Mouse (Mus musculus) urinary bladder, postnatal 36 days (tissue): Measurements from ENCODE around the gene Il9r.
"Not testable (repeated sequence)": the region's sequence is repeated elsewhere in the genome, so short reads cannot be mapped to it uniquely, and the experiment has no call there.

Experiments used
- DNase-seq, 2 experiments: peaks; one replicate each; pipeline ENCODE4 v3.0.0; 2022; ENCODE audit warnings: low spot score in 2 of 2, mixed read lengths in 1 of 2

Il9r gene

DNA sequence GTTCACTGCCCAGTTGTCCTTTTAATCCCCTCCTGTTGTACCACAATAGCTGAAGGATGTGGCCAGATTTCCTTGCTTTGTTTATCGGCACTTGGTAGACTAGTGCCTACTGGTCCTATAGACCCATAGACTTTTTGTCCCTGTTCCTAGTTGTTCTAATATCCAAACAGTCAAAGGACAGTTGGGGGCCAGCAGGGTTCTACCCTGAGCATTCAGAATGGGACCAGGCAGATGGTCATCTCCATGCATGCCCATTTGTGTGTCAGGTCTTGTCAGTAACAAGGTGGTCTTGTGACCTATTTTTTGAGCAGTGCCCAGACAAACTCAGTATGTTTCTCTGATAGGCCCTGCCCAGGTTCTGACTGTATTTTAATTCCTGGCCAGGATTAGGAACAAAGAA, 27.0 kb upstream of the Il9r start:
- no peak for DNase-seq

DNA sequence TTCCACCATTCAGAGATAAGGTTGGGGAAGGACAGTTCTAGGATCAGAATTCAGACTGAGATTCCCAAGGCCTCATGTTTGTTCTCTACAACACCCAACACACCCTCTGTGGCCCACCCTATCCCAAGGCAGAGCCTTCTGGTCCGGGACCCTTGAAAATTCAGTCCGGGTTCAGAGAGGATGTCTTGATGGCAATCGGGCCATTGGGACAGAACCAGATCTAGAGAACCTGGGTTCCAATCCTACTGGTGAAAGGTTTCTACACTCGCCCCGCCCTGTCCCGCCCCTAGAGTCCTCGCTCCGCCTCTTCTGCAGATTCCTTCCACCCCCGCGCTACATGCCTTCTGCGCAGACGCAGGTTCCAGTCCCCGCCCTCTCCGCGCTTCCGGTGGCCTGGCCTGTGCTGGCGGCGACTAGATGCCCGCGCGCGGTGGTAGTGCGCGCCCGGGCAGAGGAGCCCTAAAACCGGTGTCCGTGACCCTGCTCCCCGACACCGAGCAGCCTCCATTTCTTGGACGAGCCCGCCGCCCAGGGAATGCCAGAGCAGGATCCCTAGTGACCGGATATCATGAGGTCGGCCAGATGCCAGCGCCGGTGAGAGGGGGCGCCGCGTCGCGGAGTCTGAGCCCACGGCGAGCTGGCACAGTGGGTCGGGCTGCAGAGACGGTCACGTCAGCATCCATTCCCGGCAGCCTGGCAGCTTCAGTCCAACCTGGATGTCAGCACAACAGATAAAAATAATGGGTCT, 26.2 kb upstream of the Il9r start, which contains the start of gene Mpg:
Mpg (plus strand) TSS at position 382 of the 748 bp plus-strand sequence.
- DNase-seq = peak; percentile 81 to 89

DNA sequence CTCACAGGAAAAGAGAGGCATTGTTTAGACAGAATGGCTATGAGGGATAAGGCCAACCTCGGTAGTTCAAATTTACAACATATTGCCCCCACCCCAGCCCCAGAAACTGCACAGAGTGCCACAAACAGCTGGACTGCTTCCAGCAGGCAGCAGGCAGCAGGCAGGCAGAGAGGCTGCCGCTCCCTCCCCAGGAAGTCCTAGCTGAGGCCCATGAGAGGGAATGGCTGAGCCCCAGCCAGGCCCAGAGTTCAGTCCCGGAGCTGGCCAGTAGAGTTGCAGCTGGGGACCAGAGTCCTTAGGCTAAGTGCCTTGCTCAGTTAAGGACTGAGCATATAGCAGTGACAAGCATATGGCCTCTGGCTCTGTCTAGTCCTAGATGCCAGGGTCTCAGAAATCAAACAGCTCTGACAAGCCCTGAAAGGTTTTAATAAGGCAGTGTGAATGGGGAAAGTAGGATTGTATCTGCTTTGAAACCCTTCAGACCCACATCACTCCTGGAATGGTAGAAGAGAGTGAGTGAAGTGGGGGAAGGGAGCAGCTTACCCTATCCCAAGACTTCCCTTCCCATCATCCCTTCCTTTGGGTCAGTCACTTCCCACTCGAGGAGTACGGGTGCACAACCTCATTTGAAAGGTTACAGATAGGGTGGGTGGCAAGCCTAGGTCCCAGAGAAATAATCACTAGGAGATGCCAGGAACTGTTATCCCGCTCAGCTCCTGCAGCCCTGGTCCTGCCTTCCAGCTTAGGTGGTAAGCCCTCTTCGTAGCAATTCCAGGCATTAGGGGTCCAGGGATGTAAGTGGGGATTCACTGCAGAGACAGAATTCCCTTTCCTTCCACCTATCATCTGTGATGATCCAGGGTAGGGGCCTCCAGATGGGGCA, 25.4 kb upstream of the Il9r start:
- peak in 1 of 2 experiments; percentile 28 for DNase-seq

DNA sequence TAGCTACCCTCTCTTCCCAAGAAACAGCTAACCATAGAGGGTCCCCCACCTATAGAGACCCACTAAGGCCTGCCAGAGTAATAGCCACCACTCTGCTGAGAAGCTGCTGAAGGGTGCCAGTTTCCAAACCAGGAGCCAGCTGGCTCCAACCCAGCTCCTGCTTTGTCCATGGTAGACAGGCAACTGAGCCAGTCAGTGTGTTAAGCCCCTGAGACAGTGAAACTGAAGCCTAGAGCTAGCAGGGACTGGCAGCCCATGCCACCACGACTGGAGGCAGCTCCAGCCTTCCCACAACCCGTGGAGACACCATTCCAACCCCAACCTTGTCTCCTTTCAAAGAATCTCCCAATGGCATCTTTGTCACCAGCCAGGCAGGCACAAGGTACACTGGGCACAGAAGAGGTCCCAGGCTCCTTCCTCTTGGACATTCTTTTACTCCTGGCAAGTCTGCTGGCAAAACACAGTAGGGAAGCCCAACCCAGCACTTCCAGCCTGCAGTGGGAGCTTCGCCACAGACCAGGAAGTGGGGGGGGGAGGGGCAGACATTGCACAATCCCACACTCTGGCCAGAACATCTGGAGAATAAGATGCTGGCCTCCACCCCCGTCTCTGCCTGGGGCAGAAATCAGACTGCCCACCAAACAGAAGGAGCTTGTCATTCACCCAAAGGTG, 24.5 kb upstream of the Il9r start:
- DNase-seq = peak; percentile 79 to 88

- no peak for DNase-seq
Observed at GRCm38 (mm10) chr11:32223297-32223967, 23.4 kb upstream of the Il9r start.

DNA sequence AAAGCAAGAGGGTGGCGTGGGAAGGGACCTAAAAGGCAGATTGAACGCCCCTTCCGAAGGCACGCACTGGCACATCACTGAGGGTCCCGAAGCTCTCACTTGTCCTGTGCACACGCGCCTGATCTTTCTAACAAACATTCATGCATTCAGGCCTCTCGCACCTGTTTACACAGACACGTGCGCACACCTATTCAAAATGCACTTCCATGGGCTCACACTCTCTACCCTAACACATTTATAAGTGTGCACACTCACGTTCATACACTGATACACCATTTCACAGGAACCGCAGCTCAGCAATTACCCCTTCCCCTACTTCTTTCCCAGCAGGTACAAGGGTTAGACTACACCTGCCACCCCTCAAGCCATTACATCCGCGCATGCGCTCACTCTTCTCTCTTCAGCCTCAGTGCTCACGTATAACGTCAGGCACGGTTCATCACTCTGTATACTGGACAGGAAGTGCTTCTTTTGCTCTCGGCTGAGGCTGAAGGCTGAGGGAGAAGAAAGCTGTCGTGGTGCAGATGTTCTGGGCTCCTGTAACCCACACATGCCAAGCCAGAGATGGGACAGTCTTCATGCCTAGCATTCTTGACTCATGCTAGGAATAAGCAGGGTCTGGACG, 22.6 kb upstream of the Il9r start:
- no peak for DNase-seq

DNA sequence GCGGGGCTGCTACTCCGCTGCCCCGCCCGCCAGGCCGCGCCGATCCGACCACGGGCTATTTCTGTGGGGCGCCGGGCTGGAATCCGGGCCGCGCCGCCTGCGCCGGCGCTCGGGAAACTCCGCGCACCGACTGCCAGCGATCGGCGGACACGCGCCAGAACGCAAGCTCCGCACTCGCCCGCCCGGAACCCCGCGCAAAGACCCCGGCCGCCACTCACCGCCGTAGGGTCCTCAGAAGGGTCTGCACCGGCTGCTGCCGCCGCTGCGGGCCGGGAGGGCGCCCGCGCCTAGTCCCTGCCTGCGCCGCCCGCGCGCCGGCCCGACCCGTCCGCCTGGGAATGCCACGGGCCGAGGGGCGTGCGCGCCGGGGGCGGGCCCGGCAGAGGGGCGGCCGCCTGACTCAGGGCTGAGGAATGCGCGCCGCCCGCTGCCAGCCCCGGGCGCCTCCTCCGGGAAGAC, 21.9 kb upstream of the Il9r start, which contains the start of gene Rhbdf1:
Rhbdf1 (minus strand) TSS at position 350 of the 459 bp plus-strand sequence.
- DNase-seq = peak; percentile 60 to 64

- DNase-seq = peak; percentile 64 to 69
Observed at GRCm38 (mm10) chr11:32221225-32221950, 21.3 kb upstream of the Il9r start.

DNA sequence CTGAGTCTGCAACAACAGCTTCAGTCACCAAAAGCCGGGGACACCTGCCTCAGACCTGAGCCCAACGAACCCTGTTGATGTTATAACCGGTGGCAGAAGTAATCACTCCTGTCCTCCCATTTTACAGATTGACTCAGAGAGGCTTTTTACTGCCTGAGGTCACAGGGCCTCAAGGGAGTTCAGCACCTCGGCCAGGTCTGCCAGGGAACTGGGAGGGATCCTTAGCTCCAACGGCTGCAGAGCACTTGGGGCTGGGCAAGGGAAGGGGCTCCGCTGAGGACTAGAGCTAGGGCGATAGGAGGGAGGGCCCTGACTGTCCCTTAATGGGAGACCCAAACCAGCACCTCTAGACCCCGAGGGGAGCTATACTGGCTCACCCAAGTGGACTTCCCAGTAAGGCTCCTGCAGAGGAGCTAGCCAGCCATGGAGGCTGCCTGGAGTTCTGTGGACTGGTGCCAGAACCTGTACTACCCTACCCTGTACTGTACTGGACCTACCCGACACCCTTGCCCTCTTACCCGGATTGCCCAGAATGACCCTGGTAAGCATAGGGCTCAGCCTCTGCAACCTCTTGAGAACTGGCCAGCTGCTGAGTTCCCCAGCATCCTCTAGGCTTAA, 20.6 kb upstream of the Il9r start:
- DNase-seq = no peak

- no peak for DNase-seq
Observed at GRCm38 (mm10) chr11:32219287-32219686, 19.2 kb upstream of the Il9r start.

DNA sequence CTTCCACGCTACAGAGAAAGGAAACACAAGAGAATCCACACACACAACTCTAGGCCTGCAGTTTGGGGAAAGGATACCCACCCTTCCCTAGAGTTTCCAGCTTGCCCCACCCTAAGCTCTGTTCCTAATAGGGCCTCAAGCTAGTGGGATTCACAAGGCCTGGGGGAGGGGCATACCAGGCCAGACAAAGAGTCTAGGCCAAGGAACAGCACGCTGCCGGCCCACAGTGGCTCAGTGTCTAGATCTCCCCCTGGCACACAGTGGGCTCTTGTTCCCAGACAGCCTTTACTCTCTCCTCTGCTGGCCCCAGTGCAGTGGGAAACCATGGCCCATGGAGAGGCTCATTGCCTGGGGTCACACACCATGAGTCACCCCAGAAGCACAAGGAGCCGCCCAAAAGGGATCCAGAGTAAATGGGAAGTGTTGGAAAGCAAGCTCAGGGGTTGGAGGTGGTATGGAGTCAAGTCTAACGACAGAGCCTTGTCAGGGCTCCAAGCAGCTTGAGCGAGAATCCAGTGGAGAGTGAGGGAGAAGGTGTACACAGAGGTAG, 18.5 kb upstream of the Il9r start:
- DNase-seq = no peak

DNA sequence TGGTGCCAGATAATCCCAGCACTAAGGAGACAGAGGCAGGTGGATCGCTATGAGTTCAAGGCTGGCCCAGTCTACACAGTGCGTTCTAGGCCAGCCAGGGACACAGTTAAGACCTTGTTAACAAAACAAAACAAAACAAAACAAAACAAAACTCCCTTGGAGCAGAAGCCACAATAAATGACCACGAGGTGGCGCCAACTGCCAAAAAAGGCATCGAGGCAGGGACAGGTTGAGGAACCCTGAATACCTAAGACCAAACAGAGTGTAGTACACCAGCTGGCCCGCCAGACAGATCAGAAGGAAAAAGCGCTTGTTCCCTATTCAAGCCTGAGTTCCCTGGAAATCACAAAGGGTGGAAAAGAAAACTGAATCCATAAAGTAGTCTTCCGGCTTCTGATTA, 16.8 kb upstream of the Il9r start:
- DNase-seq = peak in 1 of 2 experiments; percentile 63

DNA sequence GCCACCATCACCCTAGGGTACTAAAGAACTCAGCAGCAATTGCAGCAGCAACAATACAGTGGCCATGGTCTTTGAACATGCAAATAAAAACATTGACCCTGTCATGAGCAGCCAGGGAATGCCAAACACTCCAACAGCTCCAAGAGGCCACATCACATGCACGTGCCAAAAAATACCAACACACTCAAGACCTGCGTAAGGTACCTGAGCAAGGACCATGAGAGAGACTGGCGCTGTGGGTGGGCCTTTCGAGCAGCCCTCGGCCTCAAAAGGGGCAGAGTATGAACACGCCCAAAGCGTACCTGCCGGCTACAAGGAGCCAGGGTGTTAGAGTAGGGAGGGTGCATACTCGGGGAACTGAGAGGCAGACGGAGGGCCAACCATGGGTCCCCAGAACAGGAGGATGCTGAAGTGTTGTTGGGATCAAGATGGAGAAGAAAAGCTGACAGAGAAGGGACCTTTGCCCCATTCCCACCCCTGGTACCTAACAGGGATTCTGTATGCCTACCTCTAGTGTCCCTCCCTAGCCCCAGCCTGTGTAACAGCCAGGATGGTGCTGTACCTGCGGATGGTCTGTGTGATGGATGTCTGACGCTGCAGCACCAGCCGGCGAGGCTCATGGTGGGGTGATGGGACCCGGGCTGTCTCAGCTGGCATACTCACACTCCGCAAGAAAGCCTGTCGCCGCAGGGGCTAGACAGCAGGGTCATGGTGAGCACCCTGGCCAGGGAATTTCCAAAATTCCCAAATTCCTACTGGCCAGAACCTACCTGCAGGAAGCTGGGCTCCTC, 15.5 kb upstream of the Il9r start:
- DNase-seq = no peak

DNA sequence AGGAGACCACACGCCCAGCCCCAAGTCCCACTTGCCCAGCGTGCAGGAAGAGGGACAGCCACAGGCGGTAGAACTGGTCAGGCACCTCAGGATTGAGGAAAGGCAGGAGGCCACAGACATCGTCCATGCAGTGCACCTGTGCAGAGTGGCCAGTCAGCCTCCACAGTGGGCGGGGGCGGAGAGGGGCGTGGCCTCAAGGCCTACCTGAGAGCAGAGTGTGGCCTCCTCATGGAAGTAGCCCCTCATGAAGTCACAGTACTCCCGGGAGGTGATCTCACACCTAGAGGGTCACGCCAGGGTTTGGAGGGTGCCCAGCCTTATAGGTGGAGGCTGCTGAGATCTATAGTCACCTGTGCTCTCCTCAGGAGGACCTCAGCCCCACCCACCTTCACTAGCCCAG, 10.5 kb upstream of the Il9r start:
- DNase-seq = no peak

GRCm38 (mm10) chr11:32205058-32205873, 5.2 kb upstream of the Il9r start, which contains the start of gene Snrnp25:
Gene Snrnp25, plus strand, starts transcription at chr11:32205415.
- peak; percentile 91 to 96 for DNase-seq

DNA sequence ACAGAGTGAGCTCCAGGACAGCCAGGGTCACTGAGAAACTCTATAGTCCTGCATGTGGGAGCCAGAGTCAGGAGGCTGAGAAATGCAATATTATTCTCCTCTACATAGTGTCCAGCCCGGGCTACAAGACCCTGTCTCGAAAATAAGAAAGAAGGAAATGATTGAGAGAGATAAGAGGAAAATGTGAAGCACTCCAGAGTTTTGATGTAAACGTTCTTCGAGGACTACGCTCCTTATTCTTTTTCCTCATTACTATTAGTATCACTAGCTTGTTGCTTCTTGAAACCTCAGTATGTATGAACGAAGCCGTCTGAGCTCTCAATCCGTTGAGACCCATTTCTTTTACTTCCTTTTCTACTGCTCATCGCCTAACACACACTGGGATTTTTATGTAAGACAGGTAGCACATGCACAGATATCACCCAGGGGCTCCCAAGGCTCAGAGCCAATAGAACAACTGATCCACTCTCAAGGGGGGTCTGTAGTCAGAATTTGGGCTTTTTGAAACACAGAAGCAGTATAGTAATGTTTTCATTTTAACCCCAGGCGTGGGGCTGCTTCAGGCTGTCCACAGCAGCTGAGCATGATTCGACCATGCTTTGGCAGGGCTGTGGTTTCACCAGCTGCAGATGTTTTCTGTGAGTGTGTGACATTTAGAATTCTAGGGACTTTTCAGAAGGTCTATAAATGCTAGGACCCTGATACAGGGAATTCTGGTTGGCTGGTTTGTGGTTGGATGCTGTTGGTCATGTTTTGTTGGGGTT, 2.0 kb upstream of the Il9r start:
- DNase-seq = no peak

GRCm38 (mm10) chr11:32200992-32201391, 913 bp upstream of the Il9r start:
- DNase-seq = not testable (repeated sequence)
